Mouse (Mus musculus): ENCODE measurements around the gene Mettl16.

Gene Mettl16

DNA sequence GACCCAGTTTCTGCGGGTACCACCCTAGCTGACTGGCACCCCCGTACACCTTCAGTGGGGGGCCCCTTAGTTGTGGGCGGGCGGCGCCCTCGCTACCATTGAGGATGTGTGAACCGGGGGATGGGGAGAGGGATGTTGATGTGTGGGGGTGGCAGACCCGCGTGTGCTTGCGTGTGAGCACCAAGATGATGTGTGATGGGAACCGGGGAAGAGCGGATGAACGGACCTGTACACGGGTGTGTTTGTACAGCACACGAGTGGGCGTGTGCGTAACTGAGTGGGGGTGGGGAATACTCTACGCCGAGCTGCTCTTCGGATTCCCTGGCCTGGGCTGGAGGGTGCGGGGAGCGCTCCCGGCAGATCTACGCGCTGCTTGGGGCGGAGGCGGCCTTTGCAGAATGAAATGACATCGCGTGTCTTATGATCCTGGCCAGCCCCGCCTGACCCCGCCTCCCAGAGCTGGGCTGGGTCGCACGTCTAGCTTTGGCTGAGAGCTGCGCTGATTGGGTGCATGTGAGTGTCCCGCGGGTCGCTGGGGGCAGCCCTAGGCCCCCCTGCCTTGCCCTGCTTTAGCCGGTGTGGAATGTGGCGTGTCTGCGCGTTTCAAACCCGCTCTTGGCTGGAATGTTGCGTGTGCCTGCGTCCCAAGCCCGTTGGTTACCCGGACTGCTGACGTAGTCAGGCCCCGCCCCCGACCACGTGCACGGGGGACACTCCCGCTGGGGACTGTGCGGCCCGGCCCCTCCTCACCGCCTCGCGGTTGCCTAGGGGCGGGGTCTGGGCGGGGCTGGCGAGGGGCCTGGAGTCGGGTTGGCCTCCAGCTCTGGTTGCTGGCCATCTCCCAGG lies 61.2 kb downstream of the Mettl16 start:
- DNase-seq, result peak; percentile 99

DNA sequence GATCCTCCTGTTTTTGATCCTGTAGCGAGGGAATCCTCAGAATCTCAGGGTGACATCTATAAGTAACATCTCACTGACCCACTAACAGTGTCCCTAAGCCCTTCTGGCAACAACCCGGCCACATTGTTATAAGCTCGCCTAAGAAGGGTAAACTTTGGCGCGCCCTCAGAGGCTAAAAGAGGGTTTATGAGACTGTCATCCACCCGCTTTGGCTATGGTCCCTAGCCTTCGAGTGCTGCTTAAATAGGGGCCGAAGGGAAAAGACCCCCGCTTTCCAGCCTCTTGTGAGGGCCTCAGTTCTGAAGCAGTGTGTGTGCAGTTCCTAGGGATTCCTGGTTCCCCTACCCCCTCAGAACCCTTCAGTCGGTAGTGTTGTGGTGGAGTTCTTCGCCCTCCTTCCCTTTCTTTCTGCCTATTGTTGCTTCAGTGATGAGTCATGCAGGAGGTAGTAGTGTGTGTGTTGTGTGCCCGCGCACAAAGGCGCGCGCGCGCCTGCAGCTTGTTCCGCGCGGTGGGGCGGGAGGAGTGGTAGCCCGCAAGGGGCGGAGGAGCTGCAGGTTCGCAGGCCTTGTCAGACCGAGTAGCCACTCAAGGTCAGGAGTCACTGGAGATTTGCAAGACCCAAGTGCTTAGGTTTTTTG lies 62.0 kb downstream of the Mettl16 start:
- DNase-seq, result peak; percentile 76 to 85

DNA sequence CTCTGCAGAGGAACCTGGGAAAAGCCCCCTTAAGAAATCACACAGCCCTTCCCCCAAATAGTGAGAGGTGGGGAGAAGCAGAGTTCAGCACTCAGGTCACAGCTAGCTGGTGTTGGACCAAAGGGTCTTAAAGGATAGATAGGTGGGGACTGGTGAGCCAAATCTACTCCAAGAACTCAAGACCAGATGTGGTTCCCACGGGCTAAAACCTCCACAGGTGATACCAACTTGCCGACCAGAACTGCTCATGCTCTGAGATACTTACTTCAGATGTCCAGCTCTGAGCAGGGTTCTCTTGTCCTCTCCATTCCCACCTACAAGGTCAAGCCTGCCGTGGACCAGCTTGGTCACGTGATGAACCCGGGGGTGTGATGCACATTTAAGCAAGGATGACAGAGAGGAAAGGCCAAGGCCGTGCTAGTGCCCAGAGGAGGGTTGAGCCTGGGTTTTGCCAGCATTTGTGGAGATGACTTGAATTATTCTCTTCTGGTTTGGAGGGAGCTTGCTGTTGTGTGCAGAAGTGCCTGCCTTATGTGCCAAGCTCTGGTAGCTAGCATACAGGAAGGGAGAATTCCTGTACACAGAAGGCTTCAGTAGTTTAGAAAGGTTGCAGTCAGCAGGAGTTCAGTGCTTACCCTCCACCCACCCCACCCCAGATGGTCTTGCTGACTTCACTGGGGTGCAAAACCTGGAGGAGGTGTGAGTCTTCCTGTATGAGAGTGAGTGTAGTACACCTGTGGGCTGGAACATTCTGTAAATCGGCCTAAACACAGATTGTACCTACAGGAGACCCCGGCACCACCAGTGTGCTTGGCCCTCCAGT lies 63.1 kb downstream of the Mettl16 start:
- peak in 1 of 2 experiments; percentile 45 for DNase-seq

DNA sequence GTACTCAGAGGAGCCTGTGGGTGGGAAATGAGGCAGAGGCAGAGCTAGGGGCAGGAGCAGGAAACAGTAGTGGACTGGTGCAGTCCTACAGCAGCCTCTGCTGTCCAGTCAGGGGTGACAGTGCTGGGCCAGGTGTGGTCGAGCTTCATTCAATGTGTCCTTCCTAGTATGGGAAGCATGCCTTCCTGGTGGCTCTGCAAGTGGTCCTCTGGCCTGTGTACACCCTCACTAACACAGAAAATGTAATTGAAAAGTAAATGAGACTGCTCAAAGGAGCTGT lies 63.7 kb downstream of the Mettl16 start:
- peak in 1 of 2 experiments; percentile 14 for DNase-seq

DNA sequence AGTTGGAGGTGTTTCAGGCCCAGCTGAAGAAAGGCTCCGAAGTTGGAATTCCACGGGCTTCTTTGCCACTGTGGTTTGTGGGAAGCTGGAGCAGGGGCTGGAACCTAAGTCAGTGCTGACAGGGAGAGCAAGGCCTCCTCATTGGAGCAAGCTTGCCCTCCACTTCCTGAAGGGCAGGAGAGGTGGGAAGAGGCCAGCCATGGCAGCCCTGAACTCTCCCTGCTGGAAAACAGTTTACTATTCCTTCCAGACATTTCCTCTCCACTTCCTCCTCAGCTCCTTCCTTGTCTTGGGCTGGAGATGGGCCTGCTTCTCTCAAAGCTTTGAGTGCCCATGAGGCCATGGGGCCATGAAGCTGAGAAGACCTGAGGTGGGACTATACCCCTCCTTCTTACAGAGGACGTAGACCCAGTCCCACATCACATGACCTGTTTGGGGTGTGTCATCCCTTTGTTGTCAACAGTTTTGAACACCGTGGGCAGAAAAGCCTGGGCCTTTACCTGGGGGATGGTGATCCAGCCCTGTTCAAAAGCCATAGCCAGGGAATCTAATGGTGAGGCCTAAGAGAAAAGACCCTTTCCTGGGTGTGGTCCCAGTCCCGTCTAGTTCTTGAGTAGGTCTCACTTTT lies 64.1 kb downstream of the Mettl16 start:
- peak in 1 of 2 experiments; percentile 15 for DNase-seq

DNA sequence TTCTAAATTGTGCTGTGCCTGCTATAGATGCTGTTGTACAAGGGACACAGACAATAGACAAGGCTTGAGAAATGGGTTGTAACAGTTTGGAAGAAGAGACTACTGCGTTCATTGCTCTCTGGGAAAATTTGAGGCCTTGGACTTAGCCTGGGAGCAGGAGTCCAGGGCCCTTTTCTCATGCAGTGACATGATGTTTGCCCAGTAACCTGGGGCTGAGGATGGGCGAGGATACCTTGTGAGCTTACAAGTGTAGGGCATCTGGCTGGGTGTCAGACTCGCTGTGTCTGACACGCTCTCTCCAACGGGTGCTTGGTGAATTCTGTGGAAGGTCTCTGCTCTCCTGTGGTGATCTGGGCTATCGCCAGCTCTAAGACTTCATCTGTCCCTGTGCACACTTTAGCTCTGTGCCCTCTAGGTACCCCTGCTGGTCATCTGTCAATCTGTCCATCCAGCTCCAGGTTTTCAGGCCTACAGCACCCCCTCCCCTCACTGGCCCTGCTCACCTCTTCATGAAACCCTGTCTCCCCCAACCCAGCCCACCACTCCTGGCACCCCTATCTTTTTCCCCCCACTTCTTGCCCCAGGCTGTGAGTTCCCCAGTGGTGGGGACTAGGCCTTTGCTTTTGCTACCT lies 65.1 kb downstream of the Mettl16 start:
- DNase-seq, result peak in 1 of 2 experiments; percentile 35

DNA sequence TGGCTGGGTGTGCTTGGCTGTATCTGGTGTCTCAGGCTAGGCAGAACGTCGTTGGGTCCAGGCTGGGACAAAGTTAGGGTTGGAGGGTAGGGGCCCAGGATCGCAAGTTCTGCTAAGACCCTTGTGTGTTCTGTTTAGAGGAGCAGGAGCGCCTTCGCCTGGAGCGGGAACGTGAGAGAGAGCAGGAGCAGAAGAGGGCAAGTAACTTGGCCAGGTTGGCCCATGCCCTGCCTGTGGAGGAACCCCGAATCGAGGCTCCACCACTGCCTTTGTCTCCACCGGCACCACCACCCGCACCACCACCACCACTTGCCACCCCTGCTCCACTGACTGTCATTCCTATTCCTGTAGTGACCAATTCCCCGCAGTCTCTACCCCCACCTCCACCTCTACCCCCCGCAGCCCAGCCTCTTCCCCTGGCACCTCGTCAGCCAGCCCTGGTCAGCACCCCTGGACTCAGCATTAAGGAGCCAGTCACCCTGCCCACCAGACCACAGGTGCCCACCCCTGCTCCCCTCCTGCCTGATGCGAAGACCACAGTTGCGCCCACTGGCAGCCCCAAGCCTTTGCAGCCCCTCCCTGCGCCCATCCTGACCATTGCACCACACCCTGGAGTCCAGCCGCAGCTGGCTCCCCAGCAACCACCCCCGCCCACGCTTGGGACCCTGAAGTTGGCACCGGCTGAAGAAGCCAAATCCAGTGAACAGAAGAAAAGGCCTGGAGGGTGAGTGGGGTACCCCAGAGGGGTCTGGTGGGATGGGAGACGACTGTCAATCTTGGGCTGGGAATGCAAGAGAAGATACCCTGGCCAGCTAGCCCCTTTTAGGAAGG lies 65.8 kb downstream of the Mettl16 start:
- peak in 1 of 2 experiments; percentile 44 for DNase-seq

DNA sequence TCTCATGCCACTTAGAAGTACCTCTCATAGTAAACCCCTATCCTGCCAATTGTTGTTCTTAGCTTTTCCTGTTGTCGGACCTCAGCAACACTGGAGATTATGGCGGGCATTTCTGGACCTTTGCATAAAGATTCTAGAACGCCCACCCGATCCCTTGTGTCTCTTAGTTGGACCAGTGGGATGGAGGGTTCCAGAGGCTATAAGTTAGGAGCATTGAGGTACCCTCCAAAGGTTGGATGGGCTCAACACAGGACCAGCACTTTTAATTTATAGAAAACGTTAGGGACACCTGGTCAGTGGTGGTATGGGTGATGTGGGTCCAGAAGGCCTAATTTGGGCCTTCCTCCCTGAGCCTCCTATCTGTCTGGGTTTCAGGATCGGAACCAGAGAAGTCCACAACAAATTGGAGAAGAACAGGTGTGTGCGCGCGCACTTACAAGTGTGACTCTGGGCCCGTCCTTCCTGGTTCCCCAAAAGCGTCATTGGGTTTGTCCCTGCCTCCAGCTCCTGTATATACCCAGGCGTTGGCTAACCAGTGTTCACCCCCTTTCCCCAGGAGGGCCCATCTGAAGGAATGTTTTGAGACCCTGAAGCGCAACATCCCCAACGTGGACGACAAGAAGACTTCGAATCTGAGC lies 66.5 kb downstream of the Mettl16 start:
- no peak for DNase-seq

DNA sequence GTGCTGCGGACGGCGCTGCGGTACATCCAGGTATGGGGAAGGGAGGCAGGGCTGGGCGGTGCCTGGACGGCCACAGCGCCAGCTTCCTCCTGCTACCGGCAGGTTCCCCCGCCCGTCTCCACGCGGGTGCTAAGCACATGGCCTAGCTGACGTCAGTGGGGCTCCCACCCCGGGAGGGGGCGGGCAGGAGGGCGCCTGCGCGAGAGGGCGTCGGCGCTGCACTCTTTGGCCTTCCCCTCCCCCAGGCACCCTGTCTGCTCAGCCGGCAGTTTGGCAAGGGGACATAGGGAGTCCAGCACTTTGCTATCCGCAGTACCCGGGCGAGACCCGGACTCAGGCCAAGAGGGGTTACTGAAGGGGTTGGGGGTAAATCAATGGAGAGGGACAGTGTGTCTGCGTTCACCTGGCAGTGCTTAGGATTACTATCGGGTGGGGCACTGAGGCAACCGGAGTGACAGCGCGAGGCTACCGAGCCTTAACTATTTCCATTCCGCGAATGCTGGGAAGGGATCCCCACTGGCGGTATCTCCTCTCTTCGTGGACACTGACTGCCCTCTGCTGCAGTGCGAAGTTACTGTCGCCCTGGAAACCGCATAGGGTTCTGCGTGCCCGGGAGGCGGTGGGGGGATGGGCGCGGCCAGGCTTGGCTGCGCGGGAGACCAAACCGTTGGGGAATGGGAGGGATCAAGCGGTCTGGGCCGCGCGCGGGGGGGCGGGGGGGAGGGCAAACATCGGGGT lies 67.2 kb downstream of the Mettl16 start:
- DNase-seq, result peak; percentile 97 to 98

DNA sequence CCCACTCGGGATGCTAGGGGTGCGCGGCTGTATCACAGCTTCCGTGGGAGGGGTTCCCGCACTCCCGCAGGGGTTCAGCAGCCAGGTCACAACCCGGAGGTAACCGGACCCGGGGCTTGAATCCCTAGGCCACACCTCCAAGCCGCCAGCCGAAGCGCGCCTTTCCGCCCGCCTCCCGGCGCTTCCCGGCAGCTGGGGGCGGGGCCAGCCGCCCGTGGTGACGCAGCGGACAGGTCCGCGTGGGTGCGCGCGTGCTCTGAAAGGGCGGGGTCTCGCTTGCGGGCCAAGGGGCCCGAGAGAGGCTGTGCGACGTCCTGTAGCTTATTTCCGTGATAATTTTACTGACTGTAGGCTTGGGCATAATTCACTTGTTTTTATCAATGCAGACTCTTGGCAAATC lies 67.8 kb downstream of the Mettl16 start:
- DNase-seq, result peak; percentile 95 to 97

DNA sequence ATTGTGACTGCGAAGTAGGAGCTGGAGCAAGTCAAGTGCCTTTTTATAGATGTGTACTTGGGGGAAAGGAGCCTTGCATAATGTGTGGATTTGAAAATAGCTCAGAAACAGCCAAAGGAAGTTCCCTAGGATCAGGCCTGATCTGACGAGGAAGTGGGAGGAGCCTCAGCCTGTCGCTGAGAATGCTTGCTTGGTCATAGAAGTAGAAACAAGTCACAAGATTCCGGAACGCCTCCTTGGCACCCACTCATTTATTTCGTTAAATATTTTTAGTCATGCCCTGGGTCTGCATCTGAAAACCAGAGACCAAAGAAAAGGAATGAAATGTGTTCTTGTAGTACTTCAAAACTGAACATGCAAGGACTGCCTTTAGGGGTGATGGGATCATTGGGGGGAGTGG lies 68.3 kb downstream of the Mettl16 start:
- peak in 1 of 2 experiments; percentile 43 for DNase-seq

DNA sequence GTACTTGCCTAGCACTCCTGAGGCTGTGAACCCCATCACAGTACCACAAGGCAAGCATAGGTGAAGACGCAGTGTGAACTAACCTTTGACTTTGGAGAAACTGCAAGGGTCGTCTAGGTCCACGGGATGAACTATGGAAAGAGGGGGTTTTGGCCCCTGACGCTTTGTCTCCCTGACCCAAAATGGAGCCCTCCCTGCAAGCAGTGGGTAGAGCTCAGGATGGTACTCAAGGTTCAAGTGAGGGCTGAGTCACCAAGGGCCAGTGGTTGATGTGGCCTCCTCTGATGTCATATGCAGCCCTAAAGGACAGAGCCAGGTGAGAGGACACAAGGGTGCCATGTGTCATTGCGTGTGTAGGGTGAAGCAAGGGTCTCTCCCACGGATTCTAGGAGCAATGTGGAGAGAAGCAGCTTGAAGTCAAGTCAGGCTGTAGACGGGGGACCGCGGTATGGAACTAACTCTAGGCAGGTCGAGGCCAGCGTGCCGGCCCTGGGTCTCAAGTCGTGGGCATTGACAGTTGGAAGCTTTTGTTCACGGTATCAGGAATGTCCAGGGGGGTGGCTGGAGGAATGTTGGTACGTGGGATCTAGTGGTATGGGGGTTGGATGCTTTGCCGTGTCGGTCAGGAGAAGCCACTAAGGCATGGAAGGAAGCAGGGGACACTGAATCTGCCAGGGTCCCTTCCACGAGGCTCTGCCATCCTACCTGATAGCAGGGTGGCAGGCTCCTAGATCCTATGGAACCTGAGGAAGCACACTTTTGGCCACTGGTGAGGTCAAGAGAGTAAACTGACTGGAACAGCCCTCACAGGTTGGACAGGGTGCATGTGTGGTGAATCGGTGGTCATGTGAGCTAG lies 69.5 kb downstream of the Mettl16 start:
- no peak for DNase-seq

DNA sequence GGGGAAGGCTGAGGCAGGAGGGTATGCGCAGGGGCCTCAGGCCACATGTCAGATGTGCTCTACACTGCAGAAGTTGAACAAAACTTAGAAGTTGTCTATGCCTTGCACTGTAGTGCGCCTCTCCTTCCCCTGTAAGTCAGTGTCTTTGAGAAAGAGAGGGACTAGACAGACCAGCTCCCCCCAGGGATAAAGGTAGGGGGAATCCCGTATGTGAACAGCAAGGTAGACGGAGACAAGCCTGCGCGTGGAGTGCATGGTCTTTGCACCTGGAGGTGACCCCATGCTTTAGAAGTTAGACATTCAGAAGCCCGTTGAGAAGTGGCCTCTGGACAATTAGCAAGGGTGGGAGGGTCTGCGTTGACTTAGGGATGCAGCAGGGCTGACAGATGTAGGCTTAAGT lies 70.1 kb downstream of the Mettl16 start:
- DNase-seq, result no peak

DNA sequence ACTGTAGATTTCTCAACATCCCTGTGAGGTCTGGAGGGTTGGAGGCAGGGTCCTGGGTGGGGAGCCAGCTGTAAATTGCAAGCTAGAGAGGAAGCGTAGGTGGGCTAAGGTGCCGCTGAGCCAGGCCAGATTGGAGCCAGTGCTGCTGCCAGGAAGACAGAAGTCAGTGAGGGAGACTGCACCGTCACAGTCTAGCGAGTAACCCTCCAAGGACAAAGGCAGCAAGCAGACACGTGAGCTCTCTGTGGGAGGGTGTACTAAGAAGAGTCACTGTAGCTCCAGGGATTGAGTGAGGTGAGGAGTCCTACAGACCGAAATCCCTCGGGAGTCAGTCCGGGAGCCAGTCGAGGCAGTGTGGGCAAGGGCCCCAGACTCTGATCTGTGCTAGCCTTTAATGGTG lies 70.7 kb downstream of the Mettl16 start:
- peak; percentile 46 to 52 for DNase-seq

DNA sequence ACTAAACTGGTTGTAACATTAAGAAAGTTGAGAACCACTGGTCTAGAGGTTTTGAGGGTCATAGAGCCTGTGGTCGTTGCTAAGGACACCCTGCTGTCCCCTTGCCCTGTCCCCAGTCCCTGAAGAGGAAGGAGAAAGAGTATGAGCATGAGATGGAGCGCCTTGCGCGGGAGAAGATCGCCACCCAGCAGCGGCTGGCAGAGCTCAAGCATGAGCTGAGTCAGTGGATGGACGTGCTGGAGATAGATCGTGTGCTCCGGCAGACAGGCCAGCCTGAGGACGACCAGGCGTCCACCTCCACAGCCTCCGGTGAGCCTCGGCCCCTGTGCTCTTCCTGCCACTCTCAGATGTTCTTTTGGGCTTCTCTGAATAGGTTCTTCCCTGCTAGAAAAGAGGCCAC lies 71.4 kb downstream of the Mettl16 start:
- DNase-seq, result peak in 1 of 2 experiments; percentile 61

DNA sequence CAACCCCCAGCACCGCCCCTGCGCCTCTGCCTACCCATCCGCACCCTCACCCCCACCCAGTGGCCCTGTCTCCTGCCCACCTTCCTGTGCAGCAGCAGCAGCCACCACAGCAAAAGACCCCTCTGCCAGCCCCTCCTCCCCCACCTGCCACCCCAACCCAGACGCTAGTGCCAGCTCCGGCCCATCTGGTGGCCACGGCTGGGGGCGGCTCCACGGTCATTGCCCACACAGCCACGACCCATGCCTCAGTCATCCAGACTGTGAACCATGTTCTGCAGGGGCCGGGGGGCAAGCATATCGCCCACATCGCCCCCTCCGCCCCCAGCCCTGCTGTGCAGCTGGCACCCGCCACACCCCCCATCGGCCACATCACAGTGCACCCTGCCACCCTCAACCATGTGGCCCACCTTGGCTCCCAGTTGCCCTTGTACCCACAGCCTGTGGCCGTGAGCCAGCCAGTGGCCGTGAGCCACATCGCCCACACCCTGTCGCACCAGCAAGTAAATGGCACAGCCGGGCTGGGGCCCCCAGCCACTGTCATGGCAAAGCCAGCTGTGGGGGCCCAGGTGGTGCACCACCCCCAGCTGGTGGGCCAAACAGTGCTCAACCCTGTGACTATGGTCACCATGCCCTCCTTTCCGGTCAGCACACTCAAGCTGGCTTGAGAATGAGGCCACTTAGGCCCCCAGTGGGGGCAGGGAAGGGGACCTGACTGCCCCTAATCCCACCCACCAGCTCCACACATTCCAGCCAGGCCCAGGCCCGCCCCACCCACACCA lies 72.2 kb downstream of the Mettl16 start:
- DNase-seq, result peak; percentile 53 to 59

DNA sequence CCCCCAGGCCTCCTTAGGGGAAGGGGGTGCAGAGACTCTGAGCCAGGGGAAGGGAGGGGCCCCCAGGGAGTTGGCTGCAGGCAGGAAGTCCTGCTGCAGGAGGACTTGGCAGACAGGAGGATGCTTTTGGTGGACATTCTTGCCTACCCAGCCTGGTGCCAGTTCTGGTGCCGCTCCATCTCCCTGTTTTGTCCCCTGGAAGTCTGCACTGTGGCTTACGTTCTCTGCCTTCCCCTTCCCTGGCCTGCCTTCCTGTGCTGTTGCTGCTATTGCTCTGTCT lies 72.7 kb downstream of the Mettl16 start:
- DNase-seq, result peak in 1 of 2 experiments; percentile 57

DNA sequence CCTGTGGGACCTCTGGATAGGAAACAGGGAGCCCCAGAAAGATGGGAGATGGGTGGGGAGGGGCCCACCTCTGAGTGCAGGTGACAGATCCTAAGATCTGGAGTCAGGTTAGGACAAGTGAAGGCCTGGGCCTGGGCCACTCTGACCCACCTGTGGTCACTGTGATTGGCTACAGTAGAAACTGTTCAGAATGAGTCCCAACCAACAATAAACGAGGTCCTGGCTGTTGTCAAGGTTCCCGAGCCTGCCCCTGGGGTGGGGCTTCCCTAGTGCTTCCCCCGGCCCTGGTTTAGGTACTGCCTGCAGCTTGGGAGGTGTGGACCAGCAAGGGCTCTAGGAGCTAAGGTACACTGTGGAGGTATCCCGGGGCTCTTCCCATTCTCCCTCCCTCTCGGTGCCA lies 73.1 kb downstream of the Mettl16 start:
- no peak for DNase-seq

DNA sequence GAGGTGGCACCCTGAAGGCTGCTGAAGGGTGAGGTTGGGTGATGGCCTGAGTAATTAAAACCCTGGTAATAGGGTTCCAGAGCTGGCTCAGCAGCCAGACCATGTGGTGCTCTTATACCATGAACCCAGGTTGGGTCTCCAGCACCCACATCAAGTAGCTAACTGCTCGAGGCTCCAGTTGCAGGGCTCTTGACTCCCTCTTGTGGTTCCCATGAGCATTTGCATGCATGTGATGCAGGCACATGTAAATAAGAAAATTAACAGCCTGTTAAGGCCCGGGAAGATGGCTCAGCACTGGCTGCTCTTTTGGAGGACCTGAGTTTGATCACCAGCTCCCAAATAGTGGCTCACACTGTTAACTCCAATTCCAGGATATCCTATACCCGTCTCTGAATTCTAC lies 75.2 kb downstream of the Mettl16 start:
- no peak for DNase-seq

Measured in cerebellum, postnatal 25 days (tissue).